Mouse (Mus musculus): ENCODE data around the gene Hoxa6. TPM values are rescaled to one million over a fixed set of nuclear protein-coding genes. Genes with fewer than 3 reads are reported as not detected.

Gene Hoxa6
- total RNA-seq, 2 experiments from 2014 or later: 1.3 to 1.8 TPM

- no peak for DNase-seq
- intact Hi-C loops (cut with DNase I): loop anchor here (10.0 kb wide), 1 partner anchor 834 kb away; no protein-coding TSS in a partner anchor
These were observed 10.2 kb upstream of the Hoxa6 start for GRCm38 (mm10) chr6:52218643-52219215.

- no peak for DNase-seq
- intact Hi-C loops (cut with DNase I): loop anchor here (10.0 kb wide), 1 partner anchor 833 kb away; no protein-coding TSS in a partner anchor
These were observed 9.5 kb upstream of the Hoxa6 start for GRCm38 (mm10) chr6:52217895-52218642.

- DNase-seq: peak; percentile 74 to 77
- intact Hi-C loops (cut with DNase I): loop anchor here (10.0 kb wide), 1 partner anchor 833 kb away; no protein-coding TSS in a partner anchor
These were observed 8.9 kb upstream of the Hoxa6 start for GRCm38 (mm10) chr6:52217459-52217768.

GRCm38 (mm10) chr6:52216691-52217458 lies 8.4 kb upstream of the Hoxa6 start:
- intact Hi-C loops (cut with DNase I): loop anchor here (10.0 kb wide), 1 partner anchor 832 kb away; no protein-coding TSS in a partner anchor

GRCm38 (mm10) chr6:52215771-52216535 lies 7.4 kb upstream of the Hoxa6 start:
- DNase-seq: no peak
- intact Hi-C loops (cut with DNase I): loop anchor here (10.0 kb wide), 1 partner anchor 831 kb away; no protein-coding TSS in a partner anchor

More at GRCm38 (mm10) chr6:52216691-52217458, 8.4 kb upstream of the Hoxa6 start:
- DNase-seq: peak in 1 of 2 experiments; percentile 47

- intact Hi-C loops (cut with DNase I): loop anchor here (10.0 kb wide), 1 partner anchor 830 kb away; no protein-coding TSS in a partner anchor
These were observed 6.5 kb upstream of the Hoxa6 start for GRCm38 (mm10) chr6:52215070-52215469.

GRCm38 (mm10) chr6:52214271-52214670 lies 5.7 kb upstream of the Hoxa6 start:
- intact Hi-C loops (cut with DNase I): loop anchor here (10.0 kb wide), 1 partner anchor 829 kb away; no protein-coding TSS in a partner anchor
- no peak for DNase-seq

More at GRCm38 (mm10) chr6:52215070-52215469, 6.5 kb upstream of the Hoxa6 start:
- DNase-seq: no peak

GRCm38 (mm10) chr6:52213119-52213986 lies 4.8 kb upstream of the Hoxa6 start, which contains the start of the genes Hoxa3 and Gm28308:
TSS of gene Hoxa3 (minus strand) at chr6:52213336.
TSS of gene Gm28308 (minus strand) at chr6:52213339.
- DNase-seq: peak; percentile 64 to 71
- intact Hi-C loops (cut with DNase I): loop anchor here (10.0 kb wide), 1 partner anchor 829 kb away; no protein-coding TSS in a partner anchor

- intact Hi-C loops (cut with DNase I): loop anchor here (10.0 kb wide), 1 partner anchor 828 kb away; no protein-coding TSS in a partner anchor
- DNase-seq: peak in 1 of 2 experiments; percentile 41
These were observed 4.1 kb upstream of the Hoxa6 start for GRCm38 (mm10) chr6:52212556-52213118.

- intact Hi-C loops (cut with DNase I): loop anchor here (10.0 kb wide), 1 partner anchor 827 kb away; no protein-coding TSS in a partner anchor
- DNase-seq: peak in 1 of 2 experiments; percentile 32
These were observed 3.4 kb upstream of the Hoxa6 start for GRCm38 (mm10) chr6:52211961-52212360.

GRCm38 (mm10) chr6:52211170-52211935 lies 2.8 kb upstream of the Hoxa6 start:
- peak; percentile 63 to 73 for DNase-seq
- intact Hi-C loops (cut with DNase I): loop anchor here (10.0 kb wide), 1 partner anchor 827 kb away; no protein-coding TSS in a partner anchor

- intact Hi-C loops (cut with DNase I): loop anchor here (5.0 to 10.0 kb wide), 3 partner anchors 47 to 825 kb away; partner anchors contain the start of gene Hoxa2
- DNase-seq: no peak
These were observed 1.1 kb upstream of the Hoxa6 start for GRCm38 (mm10) chr6:52209685-52210046.

GRCm38 (mm10) chr6:52208868-52209684 lies 554 bp upstream of the Hoxa6 start:
- intact Hi-C loops (cut with DNase I): loop anchor here (5.0 kb wide), 2 partner anchors 47 to 337 kb away; partner anchors contain the start of gene Hoxa2
- DNase-seq: no peak

- intact Hi-C loops (cut with DNase I): loop anchor here (5.0 kb wide), 2 partner anchors 45 to 335 kb away; partner anchors contain the start of gene Hoxa2
These were observed 892 bp downstream of the Hoxa6 start for GRCm38 (mm10) chr6:52207684-52207976.

GRCm38 (mm10) chr6:52206882-52207683 lies 1.4 kb downstream of the Hoxa6 start:
- intact Hi-C loops (cut with DNase I): loop anchor here (5.0 kb wide), 2 partner anchors 45 to 335 kb away; partner anchors contain the start of gene Hoxa2
- no peak for DNase-seq

More at GRCm38 (mm10) chr6:52207684-52207976, 892 bp downstream of the Hoxa6 start:
- no peak for DNase-seq

Measured in gastrocnemius, postnatal 36 days (tissue).